Mouse (Mus musculus) testis, adult 2 months (tissue): ENCODE data around the gene 4930562C15Rik.

Experiments used
- CTCF ChIP-seq: fragments of 200-500 bp; IDR thresholded peaks from 2 replicates; pipeline ENCODE4 v1.5.1; 2012; ENCODE audit warnings: low read depth, mild to moderate bottlenecking, inconsistent platforms, low read length, moderate library complexity; ENCODE audit not compliant: control insufficient read depth, insufficient read depth, insufficient replicate concordance
- POLR2A ChIP-seq: fragments of 200-500 bp; IDR thresholded peaks from 2 replicates; pipeline ENCODE4 v1.6.1; 2012; ENCODE audit warnings: low read depth, mild to moderate bottlenecking, inconsistent platforms, low read length, moderate library complexity; ENCODE audit not compliant: control insufficient read depth

DNA sequence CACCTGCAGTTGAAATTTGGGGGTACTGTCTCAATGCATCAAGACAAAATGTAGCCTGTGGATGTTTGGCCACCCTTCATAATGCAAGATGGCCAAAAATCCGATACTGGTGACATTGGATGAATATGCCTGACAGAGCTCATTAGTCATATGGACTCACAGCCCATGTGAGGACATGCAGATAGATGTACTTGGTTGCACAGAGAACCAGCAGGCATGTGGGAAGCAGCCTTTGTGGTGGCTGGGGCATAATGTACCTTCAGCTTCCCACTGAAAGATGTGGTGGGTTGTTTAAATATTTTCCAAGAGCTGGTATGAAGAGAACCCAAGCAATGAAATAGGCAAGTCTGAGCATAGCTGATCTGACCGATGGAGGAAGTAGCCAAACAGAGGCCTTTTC is 1.4 kb upstream of the 4930562C15Rik start:
- TF ChIP-seq POLR2A (no peak), CTCF (no peak)
